Mouse (Mus musculus) liver, embryonic 14.5 days (tissue): Measurements from ENCODE around the gene Adap1. TPM values are rescaled to one million over a fixed set of nuclear protein-coding genes. Genes with fewer than 3 reads are reported as not detected.

Source experiments
- ATAC-seq: fragments of 200-750 bp; cut with Nextera tagmentation; 2 replicates; pipeline ENCODE4 v1.8.0; 2017; ENCODE audit warnings: moderate number of reproducible peaks, mild to moderate bottlenecking, moderate library complexity; ENCODE audit not compliant: insufficient read depth
- DNase-seq, 3 experiments: peaks; one replicate each; pipeline ENCODE4 v3.0.0-alpha.2; 2012 to 2013; ENCODE audit warnings: low read depth in 3 of 3, low spot score in 3 of 3
- H3K27ac ChIP-seq: fragments of 300-500 bp; sonication (generic); 2 replicates; pipeline ENCODE4 v1.5.1; 2014; ENCODE audit warnings: moderate library complexity, mild to moderate bottlenecking, control low read depth, inconsistent platforms
- H3K27me3 ChIP-seq: fragments of 300-500 bp; sonication (generic); 2 replicates; pipeline ENCODE4 v1.6.1; 2014; ENCODE audit warnings: mild to moderate bottlenecking, low read length, moderate library complexity; ENCODE audit not compliant: control insufficient read depth, insufficient read depth
- H3K36me3 ChIP-seq: fragments of 300-500 bp; sonication (generic); replicated peaks from 2 replicates; pipeline ENCODE4 v1.6.1; 2014; ENCODE audit warnings: low read depth; ENCODE audit not compliant: control insufficient read depth, insufficient read depth
- H3K4me1 ChIP-seq, 2 experiments: fragments of 200-500 bp in 1 of 2; fragments of 300-500 bp in 1 of 2; sonication (generic) in 1 of 2; replicated peaks; 2 replicates each; pipeline ENCODE4 v1.6.1; 2012 to 2014; ENCODE audit warnings: antibody characterized with exemption in 1 of 2, inconsistent platforms in 1 of 2, low read length in 1 of 2; ENCODE audit not compliant: control insufficient read depth in 2 of 2, insufficient read depth in 2 of 2
- H3K4me2 ChIP-seq: fragments of 300-500 bp; sonication (generic); 2 replicates; pipeline ENCODE4 v1.6.1; 2014; ENCODE audit warnings: low read depth, mild to moderate bottlenecking, control low read depth, moderate library complexity
- H3K4me3 ChIP-seq, 2 experiments: fragments of 200-500 bp in 1 of 2; fragments of 300-500 bp in 1 of 2; sonication (generic) in 1 of 2; 2 replicates each; pipeline ENCODE4 v1.5.1; 2012 to 2014; ENCODE audit warnings: low read depth in 2 of 2, low read length in 2 of 2, mild to moderate bottlenecking in 2 of 2, control low read depth in 1 of 2, inconsistent platforms in 1 of 2, moderate library complexity in 1 of 2; ENCODE audit not compliant: insufficient read depth in 1 of 2
- H3K9ac ChIP-seq: fragments of 300-500 bp; sonication (generic); replicated peaks from 2 replicates; pipeline ENCODE4 v1.6.1; 2014; ENCODE audit warnings: mild to moderate bottlenecking, control low read depth, moderate library complexity
- H3K9me3 ChIP-seq: fragments of 300-500 bp; sonication (generic); 2 replicates; pipeline ENCODE4 v1.6.1; 2016; ENCODE audit warnings: low read length, mixed read lengths; ENCODE audit not compliant: control insufficient read depth
- CTCF ChIP-seq: IDR thresholded peaks from 2 replicates; pipeline ENCODE4 v1.5.1; 2016; ENCODE audit warnings: antibody characterized with exemption, low read depth, control low read depth
- EP300 ChIP-seq: IDR thresholded peaks from 2 replicates; pipeline ENCODE4 v1.6.1; 2016; ENCODE audit warnings: antibody characterized with exemption, low read depth
- WGBS: fragments of 180-500 bp; shearing (Covaris S2); extraction: QIAGEN DNeasy Blood & Tissue Kit; methylation state at CpG from one replicate; pipeline ENCODE4 v1.1.7; 2014; ENCODE audit not compliant: insufficient replicate concordance; 5-methylcytosine and 5-hydroxymethylcytosine counted together
- polyA plus RNA-seq, 2 experiments: library from polyadenylated mRNA; depleted of rRNA in 1 of 2; stranded (reverse) in 1 of 2; unstranded in 1 of 2; fragments of >200 nt; fragmentation: Nextera tagmentation in 1 of 2; extraction: Ambion mirVana in 1 of 2; gene quantifications; 2 replicates each; pipeline versions ENCODE4 v1.2.1 to v1.2.3; 2012 to 2014

Gene Adap1
- polyA plus RNA-seq, 2 experiments = 2.2 to 3.0 TPM

- peaks cover 70% of the 10 kb centered on the region for H3K36me3 ChIP-seq
- H3K4me3 ChIP-seq = no peak overlapping the region
- 79% methylated on average over 4 of the region's 4 CpGs for WGBS
Observed at GRCm38 (mm10) chr5:139234423-139234822, 91.0 kb downstream of the Adap1 start.

GRCm38 (mm10) chr5:139232083-139232482 is 93.3 kb downstream of the Adap1 start:
- no peak overlapping the region for H3K9ac ChIP-seq
- peaks cover 63% of the 10 kb centered on the region for H3K36me3 ChIP-seq
- H3K4me3 ChIP-seq = no peak overlapping the region
- peak; percentile 52; the same call in 1 of the 2 replicates for ATAC-seq
- WGBS = 17% methylated on average over 3 of the region's 3 CpGs
- H3K4me2 ChIP-seq = no peak overlapping the region
- H3K27me3 ChIP-seq = no peaks in the 10 kb centered on the region
- H3K4me1 ChIP-seq = no peaks in the 10 kb centered on the region
- no peaks in the 10 kb centered on the region for H3K9me3 ChIP-seq
- TF ChIP-seq EP300 (0 out of 2 replicates have a peak, but pooled peaks have one; percentile 10), CTCF (no peak)
- no peak for DNase-seq
- H3K27ac ChIP-seq = no peak overlapping the region

More at GRCm38 (mm10) chr5:139234423-139234822, 91.0 kb downstream of the Adap1 start:
- Histone ChIP-seq H3K9ac (no peak overlapping the region), H3K27me3 (no peaks in the 10 kb centered on the region), H3K4me1 (no peaks in the 10 kb centered on the region), H3K4me2 (no peak overlapping the region), H3K27ac (no peak overlapping the region), H3K9me3 (no peaks in the 10 kb centered on the region)
- TF ChIP-seq CTCF (no peak), EP300 (no peak)
- DNase-seq (no peak), ATAC-seq (no peak)

- Histone ChIP-seq H3K27ac (no peak overlapping the region), H3K4me2 (no peak overlapping the region), H3K9me3 (no peaks in the 10 kb centered on the region), H3K4me1 (no peaks in the 10 kb centered on the region), H3K36me3 (peaks cover 62% of the 10 kb centered on the region), H3K9ac (no peak overlapping the region), H3K27me3 (no peaks in the 10 kb centered on the region), H3K4me3 (no peak overlapping the region)
- DNase-seq (no peak), ATAC-seq (no peak)
- TF ChIP-seq EP300 (no peak), CTCF (no peak)
- WGBS = 81% methylated on average over 3 of the region's 3 CpGs
Observed at GRCm38 (mm10) chr5:139229716-139230115, 95.7 kb downstream of the Adap1 start.

- Histone ChIP-seq H3K4me2 (no peak overlapping the region), H3K4me3 (no peak overlapping the region), H3K36me3 (peaks cover 62% of the 10 kb centered on the region), H3K9me3 (no peaks in the 10 kb centered on the region), H3K4me1 (no peaks in the 10 kb centered on the region), H3K27ac (no peak overlapping the region), H3K27me3 (no peaks in the 10 kb centered on the region), H3K9ac (no peak overlapping the region)
- TF ChIP-seq EP300 (no peak), CTCF (no peak)
- ATAC-seq (no peak), DNase-seq (no peak)
- 88% methylated on average over 3 of the region's 3 CpGs for WGBS
Observed at GRCm38 (mm10) chr5:139228318-139228717, 97.1 kb downstream of the Adap1 start.

GRCm38 (mm10) chr5:139227645-139228044 is 97.8 kb downstream of the Adap1 start:
- no peaks in the 10 kb centered on the region for H3K27me3 ChIP-seq

More at GRCm38 (mm10) chr5:139227645-139228044, 97.8 kb downstream of the Adap1 start:
- no peak overlapping the region for H3K9ac ChIP-seq
- H3K36me3 ChIP-seq = peaks cover 57% of the 10 kb centered on the region
- no peaks in the 10 kb centered on the region for H3K9me3 ChIP-seq
- no peaks in the 10 kb centered on the region for H3K4me1 ChIP-seq
- TF ChIP-seq CTCF (no peak), EP300 (no peak)
- H3K27ac ChIP-seq = no peak overlapping the region
- 80% methylated on average over 2 of the region's 2 CpGs for WGBS
- H3K4me2 ChIP-seq = no peak overlapping the region
- no peak for ATAC-seq
- DNase-seq = no peak
- H3K4me3 ChIP-seq = no peak overlapping the region
